ENCODE assay signal across 27 mouse cellular contexts in the genomic region with DNA sequence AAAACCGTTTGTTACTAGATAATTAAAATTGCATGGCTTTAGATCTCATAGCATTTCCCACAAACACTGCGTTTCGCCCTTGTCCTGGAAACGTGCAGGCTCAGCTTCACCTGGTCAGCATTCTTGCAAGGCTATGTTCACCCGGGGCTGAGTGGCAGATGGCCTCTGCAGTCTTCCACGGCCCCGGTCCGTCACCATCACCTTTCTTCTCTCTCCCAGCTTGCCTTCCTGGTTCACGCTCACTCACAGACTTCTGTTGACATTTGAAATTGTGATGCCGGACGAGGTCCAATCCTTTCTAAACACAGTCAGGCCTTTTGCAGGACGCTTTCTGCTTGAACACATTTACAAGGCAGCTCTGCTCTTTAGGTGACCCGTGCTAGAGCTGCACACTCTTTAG.
DNase-seq lines count a peak whose midpoint lies in the region; ATAC-seq and TF ChIP-seq lines count a peak whose summit lies in the region.
"Had no signal": no experiment of that assay in that cellular context is flagged by ENCODE, and none has a peak within 500 bp of the region (broad histone marks: within the 10 kb centered on the region; RNA-seq: fewer than 3 reads in every experiment).

No protein-coding gene starts in this region.

- no peak overlapping the region for H3K9ac ChIP-seq in lung, embryonic 14.5 days
- H3K9ac ChIP-seq: embryonic facial prominence, embryonic 15.5 days; heart, embryonic 13.5 days; hindbrain, embryonic 12.5 days; neural tube, embryonic 13.5 days had no signal

- no peak overlapping the region for H3K27ac ChIP-seq in lung, embryonic 14.5 days (ENCODE audit: low read depth)
- H3K27ac ChIP-seq: embryonic facial prominence, embryonic 15.5 days; heart, adult 2 months; heart, embryonic 13.5 days; hindbrain, embryonic 12.5 days; kidney, postnatal 0 days; midbrain, embryonic 10.5 days; neural tube, embryonic 13.5 days had no signal

- no peaks in the 10 kb centered on the region for H3K4me1 ChIP-seq in lung, embryonic 14.5 days (ENCODE audit: insufficient read depth)
- H3K4me1 ChIP-seq: embryonic facial prominence, embryonic 15.5 days; heart, embryonic 13.5 days; neural tube, embryonic 13.5 days had no signal

- no peak overlapping the region for H3K4me2 ChIP-seq in lung, embryonic 14.5 days
- H3K4me2 ChIP-seq: embryonic facial prominence, embryonic 15.5 days; heart, embryonic 13.5 days; hindbrain, embryonic 12.5 days; neural tube, embryonic 13.5 days had no signal

- no peaks in the 10 kb centered on the region for H3K27me3 ChIP-seq in lung, embryonic 14.5 days (ENCODE audit: insufficient read depth, low read length)
- H3K27me3 ChIP-seq: CH12.LX; embryonic facial prominence, embryonic 15.5 days; heart, embryonic 13.5 days; hindbrain, embryonic 12.5 days; neural tube, embryonic 13.5 days had no signal

- no peak for ATAC-seq in lung, embryonic 14.5 days (ENCODE audit: insufficient read depth)
- ATAC-seq: activated CD4-positive, CD25-positive, alpha-beta regulatory T cell, adult 4 months; forebrain, embryonic 16.5 days; inflammation-experienced regulatory T-cells, adult 6 months; midbrain, embryonic 16.5 days had no signal

- H3K4me3 ChIP-seq in lung, embryonic 14.5 days (ENCODE audit: low read depth, low read length) = no peak overlapping the region
- H3K4me3 ChIP-seq: embryonic facial prominence, embryonic 15.5 days; heart, adult 2 months; heart, embryonic 13.5 days; hindbrain, embryonic 12.5 days; midbrain, embryonic 10.5 days; myocyte; neural tube, embryonic 13.5 days had no signal

- no peaks in the 10 kb centered on the region for H3K36me3 ChIP-seq in lung, embryonic 14.5 days (ENCODE audit: insufficient read depth)
- H3K36me3 ChIP-seq: embryonic facial prominence, embryonic 15.5 days; G1E; heart, embryonic 13.5 days; hindbrain, embryonic 12.5 days; midbrain, embryonic 10.5 days; neural tube, embryonic 13.5 days had no signal

- no peaks in the 10 kb centered on the region for H3K9me3 ChIP-seq in lung, embryonic 14.5 days (ENCODE audit: low read depth, low read length)
- H3K9me3 ChIP-seq: embryonic facial prominence, embryonic 15.5 days; G1E; heart, embryonic 13.5 days; hindbrain, embryonic 12.5 days; midbrain, embryonic 10.5 days; neural tube, embryonic 13.5 days had no signal

- DNase-seq in lung, embryonic 14.5 days = peak; percentile 28
- no peak for DNase-seq in lung, adult 18-20 months
- DNase-seq in cerebellum, adult 11-12 months = peak; percentile 66
- DNase-seq in cerebellum, adult 9-11 months = peak; percentile 72
- DNase-seq in lung, postnatal 36 days = peak; percentile 35
- DNase-seq in kidney, postnatal 36 days = no peak
- no peak for DNase-seq in layer of hippocampus, postnatal 10 days (ENCODE audit: low spot score in 2 of 2)
- DNase-seq: adrenal gland, postnatal 14 days; B cell, adult 2 months; gastrocnemius, postnatal 10 days; heart, adult 2 months; kidney, adult 18-20 months; right cerebral cortex, postnatal 4 days; thymus, postnatal 25 days had no signal

- no peak for TF ChIP-seq CTCF in lung, embryonic 14.5 days (IDR thresholded peaks at IDR 0.05; ENCODE audit: low read depth)

- WGBS in lung, embryonic 14.5 days = 36% methylated on average over 13 of the region's 13 CpGs

Comparison
In these comparisons a context has a peak if more than half of its experiments do, and no peak if none do; other contexts are left out.
1. DNase-seq: peak in lung, embryonic 14.5 days (single experiment), cerebellum, adult 11-12 months (single experiment), cerebellum, adult 9-11 months (single experiment) and lung, postnatal 36 days (single experiment); none in lung, adult 18-20 months (0 of 2), kidney, postnatal 36 days (0 of 2) and layer of hippocampus, postnatal 10 days (0 of 2).